Mouse (Mus musculus) left cerebral cortex, adult 2 months (tissue): ENCODE measurements around the gene Styx. TPM values are rescaled to one million over a fixed set of nuclear protein-coding genes. Genes with fewer than 3 reads are reported as not detected.

Source experiments
- DNase-seq, 2 experiments: peaks; one replicate each; pipeline ENCODE4 v3.0.0; 2021 to 2022; ENCODE audit warnings: low spot score in 2 of 2, mixed read lengths in 1 of 2; ENCODE audit errors: extremely low spot score in 1 of 2
- H3K27ac ChIP-seq: fragments of 200-600 bp; 2 replicates; pipeline ENCODE4 v1.8.1; 2022
- H3K4me3 ChIP-seq: fragments of 200-600 bp; 2 replicates; pipeline ENCODE4 v1.8.1; 2022
- CTCF ChIP-seq: fragments of 200-600 bp; IDR thresholded peaks from 2 replicates; pipeline ENCODE4 v1.8.1; 2022; ENCODE audit warnings: antibody characterized with exemption, mild to moderate bottlenecking, moderate library complexity
- intact Hi-C: fragments of 180-260 bp; cut with DNase I; formaldehyde crosslinking; loops from one replicate; pipeline ENCODE4 v1.15.1; 2025
- total RNA-seq, 2 experiments: library from RNA; stranded (reverse); gene quantifications; 2 replicates each; pipeline ENCODE4 v1.2.3; 2021

The Styx gene
- total RNA-seq, 2 experiments from 2014 or later, result 11.0 to 14.3 TPM

GRCm38 (mm10) chr14:45319237-45319610 lies 31.7 kb upstream of the Styx start:
- H3K27ac ChIP-seq, result peak overlapping the region; percentile 98
- intact Hi-C loops, result loop anchor here (5.0 kb wide), 2 partner anchors 102 to 453 kb away; partner anchors contain the start of gene Gpr137c
- no peak for TF ChIP-seq CTCF
- peak overlapping the region; percentile 97 for H3K4me3 ChIP-seq
- DNase-seq, result no peak

DNA sequence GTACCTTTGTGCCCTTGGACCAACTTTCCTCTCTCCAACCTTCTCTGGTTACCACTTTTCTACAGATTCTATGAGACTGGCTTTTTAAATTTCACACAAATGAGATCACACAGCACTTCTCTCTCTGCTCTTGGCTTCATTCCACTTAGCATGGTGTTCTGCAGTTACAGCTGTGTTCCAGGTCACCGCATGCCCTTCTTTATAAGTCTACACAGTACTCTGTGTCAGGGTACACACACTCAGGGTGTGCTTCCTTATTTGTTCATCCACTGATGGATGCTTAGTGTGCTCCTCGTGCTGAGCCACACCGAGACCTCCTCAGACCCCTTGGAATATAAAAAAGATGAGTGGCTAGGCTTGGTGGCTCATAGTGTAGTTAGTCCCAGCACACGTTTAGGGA lies 30.8 kb upstream of the Styx start:
- DNase-seq, result no peak
- no peak for TF ChIP-seq CTCF
- no peak overlapping the region for H3K27ac ChIP-seq
- no peak overlapping the region for H3K4me3 ChIP-seq
- intact Hi-C loops, result no loop called here

GRCm38 (mm10) chr14:45321067-45321466 lies 29.8 kb upstream of the Styx start:
- DNase-seq, result no peak
- Histone ChIP-seq H3K4me3 (no peak overlapping the region), H3K27ac (peak overlapping the region; percentile 7; the same call in 1 of the 2 replicates)
- TF ChIP-seq CTCF, result no peak
- intact Hi-C loops, result no loop called here

DNA sequence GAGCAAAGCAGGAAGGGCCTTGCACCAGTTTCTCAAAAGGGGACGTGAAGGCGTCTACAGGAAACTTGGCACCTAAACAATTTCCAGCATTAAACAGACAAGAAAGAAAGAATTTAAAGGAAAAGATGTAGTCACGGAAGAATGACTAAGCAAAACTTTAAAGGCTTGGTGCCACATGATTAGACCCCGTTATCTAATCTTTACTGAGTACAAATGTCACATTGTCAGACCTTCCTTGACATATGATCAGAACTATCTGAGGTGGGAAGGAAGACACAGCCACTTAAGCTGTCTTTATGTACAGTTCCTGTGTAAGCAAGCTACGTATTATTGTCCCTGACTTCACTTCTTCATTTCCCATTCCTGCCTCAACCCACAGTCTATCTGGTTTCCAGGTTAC lies 29.3 kb upstream of the Styx start:
- Histone ChIP-seq H3K4me3 (no peak overlapping the region), H3K27ac (peak overlapping the region; percentile 7; the same call in 1 of the 2 replicates)
- DNase-seq, result no peak
- no peak for TF ChIP-seq CTCF
- intact Hi-C loops, result no loop called here

DNA sequence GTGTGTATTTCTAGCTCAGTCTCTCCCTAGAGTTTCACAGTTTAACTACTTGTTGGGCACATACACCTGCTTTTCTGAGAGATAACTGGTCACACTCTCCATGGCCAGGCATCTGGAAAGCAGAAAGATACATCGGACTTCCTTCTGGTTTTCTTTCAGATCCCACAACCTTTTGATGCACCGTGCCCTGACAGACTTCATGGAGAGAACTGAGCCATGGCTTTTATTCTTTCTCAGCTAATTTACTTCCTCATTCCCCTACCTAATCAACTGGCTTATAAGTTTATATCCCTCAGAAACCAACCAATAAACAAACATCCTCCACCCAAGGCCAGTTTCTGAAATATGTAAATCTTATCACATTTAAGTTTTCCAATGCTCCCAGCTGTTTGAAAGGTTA lies 28.4 kb upstream of the Styx start:
- Histone ChIP-seq H3K27ac (no peak overlapping the region), H3K4me3 (no peak overlapping the region)
- no peak for DNase-seq
- TF ChIP-seq CTCF, result no peak
- intact Hi-C loops, result no loop called here

GRCm38 (mm10) chr14:45323320-45323719 lies 27.6 kb upstream of the Styx start:
- Histone ChIP-seq H3K4me3 (no peak overlapping the region), H3K27ac (no peak overlapping the region)
- intact Hi-C loops, result no loop called here
- no peak for DNase-seq
- no peak for TF ChIP-seq CTCF

GRCm38 (mm10) chr14:45325471-45325870 lies 25.4 kb upstream of the Styx start:
- intact Hi-C loops, result no loop called here
- no peak overlapping the region for H3K27ac ChIP-seq
- H3K4me3 ChIP-seq, result no peak overlapping the region
- no peak for TF ChIP-seq CTCF
- DNase-seq, result no peak

DNA sequence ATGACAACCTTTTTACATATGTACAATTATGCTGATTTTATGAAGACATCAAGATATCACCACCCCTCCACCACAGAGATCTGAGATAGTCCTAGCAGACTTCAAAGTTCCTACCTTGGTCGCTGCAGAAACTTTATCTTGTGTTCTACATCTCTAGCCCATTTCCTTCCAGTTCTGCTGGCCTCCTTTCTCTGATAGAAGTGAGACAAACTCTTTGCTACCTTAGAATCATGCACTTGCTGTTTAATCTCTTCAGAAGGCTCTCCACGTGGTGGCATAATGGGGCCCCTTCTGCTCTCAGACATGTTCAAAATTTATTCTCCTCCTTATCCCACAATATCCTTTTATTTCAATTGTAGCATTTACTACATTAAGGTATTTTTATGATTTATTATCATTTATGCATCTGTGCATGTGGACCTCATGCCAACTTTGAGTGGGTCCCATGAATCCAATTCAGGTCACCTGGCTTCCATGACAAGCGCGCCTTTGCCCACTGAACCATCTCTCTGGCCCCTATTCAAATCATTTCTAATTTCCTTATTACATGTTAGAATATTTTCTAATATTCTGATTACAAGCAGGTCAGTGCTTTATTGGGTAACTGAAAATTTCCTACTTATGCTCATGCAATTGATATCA lies 22.7 kb upstream of the Styx start:
- no peak for TF ChIP-seq CTCF
- intact Hi-C loops, result no loop called here
- no peak overlapping the region for H3K4me3 ChIP-seq
- no peak overlapping the region for H3K27ac ChIP-seq
- no peak for DNase-seq

DNA sequence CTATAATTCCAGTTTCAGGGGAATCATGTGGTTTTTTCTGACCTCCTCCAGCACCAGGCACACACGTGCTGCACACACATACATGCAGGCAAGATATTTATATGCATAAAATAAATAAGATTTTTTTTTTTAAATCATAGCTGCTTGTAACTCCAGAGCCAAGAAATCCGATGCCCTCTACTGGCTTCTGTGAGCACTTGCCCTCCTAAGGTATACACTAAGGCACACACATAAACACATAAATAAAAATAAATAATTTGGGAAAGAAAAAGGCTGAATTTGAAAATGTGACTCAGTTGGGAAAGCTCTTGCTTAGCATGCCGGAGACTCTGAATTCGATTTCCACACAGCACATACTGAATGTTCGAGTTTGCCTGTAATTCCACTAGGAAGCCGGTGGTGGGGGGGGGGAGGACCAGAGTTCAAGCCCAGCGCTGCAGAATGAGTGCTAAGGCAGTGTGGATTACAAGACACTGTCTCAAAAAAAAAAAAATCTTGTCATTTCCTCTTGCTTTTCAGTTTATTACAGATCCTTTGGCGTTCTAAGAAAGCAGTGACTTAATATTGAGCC lies 21.8 kb upstream of the Styx start:
- Histone ChIP-seq H3K27ac (peak overlapping the region; percentile 51; the same call in 1 of the 2 replicates), H3K4me3 (peak overlapping the region; percentile 91)
- intact Hi-C loops, result loop anchor here (1.0 kb wide), 1 partner anchor 11 kb away; the partner anchor contains the start of gene Ero1l
- TF ChIP-seq CTCF, result no peak
- DNase-seq, result no peak

GRCm38 (mm10) chr14:45329589-45330181 lies 21.2 kb upstream of the Styx start, which contains the start of gene Psmc6:
Gene Psmc6, plus strand, starts transcription at chr14:45329788.
- peak; percentile 88 to 92 for DNase-seq
- H3K4me3 ChIP-seq, result peak within 1 kb of the TSS; percentile 91
- TF ChIP-seq CTCF, result peak; percentile 94
- H3K27ac ChIP-seq, result peak within 1 kb of the TSS; percentile 93
- intact Hi-C loops, result loop anchor here (1.0 kb wide), 1 partner anchor 11 kb away; the partner anchor contains the start of gene Ero1l

DNA sequence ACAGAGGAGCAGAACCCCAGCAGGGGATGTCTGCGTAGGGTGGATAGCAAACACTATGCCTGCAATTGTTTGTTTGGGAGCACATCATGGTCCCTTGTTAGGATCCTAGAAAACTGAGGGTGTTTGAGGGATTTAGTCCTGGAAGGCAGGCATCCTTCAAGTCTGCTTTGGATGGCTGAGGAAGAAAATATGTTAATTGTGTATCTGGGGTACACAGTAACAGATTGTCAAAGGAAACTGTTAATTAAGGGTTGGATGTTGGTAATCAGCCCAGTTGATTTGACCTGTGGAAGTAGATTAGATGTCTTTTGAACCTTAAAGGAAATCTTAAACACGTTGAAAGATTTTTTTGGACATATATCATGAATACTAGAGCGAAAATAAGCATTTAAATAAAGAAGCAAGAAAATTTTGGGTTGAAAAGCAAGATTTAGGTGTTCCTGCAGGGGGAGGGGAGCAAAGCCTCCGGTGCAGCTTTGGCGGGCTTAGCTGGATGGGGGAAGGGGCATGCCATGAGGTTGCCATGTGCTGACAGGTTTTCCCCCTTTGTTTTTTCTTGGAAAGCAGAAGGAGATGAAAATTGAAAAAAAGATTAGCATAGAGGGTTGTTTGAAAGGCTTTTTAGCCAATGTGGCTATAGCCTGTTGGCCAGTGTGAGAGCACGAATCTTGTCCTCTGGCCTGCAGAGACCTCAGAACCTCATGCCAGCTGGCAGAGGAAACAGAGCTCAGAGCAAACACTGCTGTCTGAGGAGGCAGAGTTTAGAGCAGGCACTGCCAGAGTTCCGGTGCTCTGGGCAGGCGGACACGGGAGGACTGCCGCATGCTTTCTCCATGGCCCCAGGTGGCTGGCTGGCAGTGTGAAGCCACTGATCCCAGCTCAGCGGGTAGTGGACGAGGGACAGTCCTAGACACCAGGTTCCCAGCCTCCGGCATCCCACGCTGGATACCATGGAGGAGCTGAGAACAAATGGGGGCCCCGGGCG lies 13.6 kb downstream of the Styx start:
- Histone ChIP-seq H3K27ac (no peak overlapping the region), H3K4me3 (no peak overlapping the region)
- intact Hi-C loops, result no loop called here
- TF ChIP-seq CTCF, result no peak
- DNase-seq, result no peak
